Mouse (Mus musculus): ENCODE results near the gene Gm17268. TPM values are rescaled to one million over a fixed set of nuclear protein-coding genes. Genes with fewer than 3 reads are reported as not detected.

The Gm17268 gene
- polyA plus RNA-seq, 1 experiment = not detected

- no peak for TF ChIP-seq CTCF (IDR thresholded peaks at IDR 0.05; ENCODE audit: control insufficient read depth, insufficient read depth, insufficient replicate concordance, low read depth, low read length)
- TF ChIP-seq POLR2A (IDR thresholded peaks at IDR 0.05; ENCODE audit: control insufficient read depth, low read depth, low read length) = no peak
- Histone ChIP-seq H3K27me3 (ENCODE audit: control insufficient read depth, insufficient read depth, low read length) (no peaks in the 10 kb centered on the region), H3K4me3 (ENCODE audit: control insufficient read depth, low read depth, low read length) (no peak overlapping the region), H3K36me3 (ENCODE audit: control insufficient read depth, insufficient read depth, low read length) (no peaks in the 10 kb centered on the region), H3K4me1 (ENCODE audit: control insufficient read depth, insufficient read depth, low read length) (no peaks in the 10 kb centered on the region), H3K27ac (ENCODE audit: control insufficient read depth, insufficient read depth, low read depth, low read length) (no peak overlapping the region)
These were observed 6.2 kb downstream of the Gm17268 start for GRCm38 (mm10) chr11:82032136-82032535.

DNA sequence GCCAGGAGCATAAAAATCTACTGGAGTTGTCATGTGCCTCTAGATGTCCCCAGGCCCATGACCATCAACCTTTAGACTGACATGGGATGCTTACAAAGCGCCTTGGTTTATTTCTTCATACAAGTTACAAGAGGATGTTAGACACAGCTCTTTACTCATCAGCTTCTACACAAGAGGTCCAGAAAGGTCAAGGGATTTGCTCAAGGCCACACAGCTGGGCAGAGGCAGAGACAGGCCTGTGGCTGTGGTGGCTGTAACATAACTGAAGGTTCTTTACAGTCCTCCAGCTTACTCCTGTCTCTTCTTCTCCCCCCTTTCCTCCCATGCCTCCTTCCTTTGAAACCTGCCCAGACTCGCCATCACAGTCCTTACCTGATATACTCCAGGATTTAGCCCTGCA is 8.2 kb downstream of the Gm17268 start:
- no peak for TF ChIP-seq CTCF (IDR thresholded peaks at IDR 0.05; ENCODE audit: control insufficient read depth, insufficient read depth, insufficient replicate concordance, low read depth, low read length)
- no peak for TF ChIP-seq POLR2A (IDR thresholded peaks at IDR 0.05; ENCODE audit: control insufficient read depth, low read depth, low read length)
- Histone ChIP-seq H3K36me3 (ENCODE audit: control insufficient read depth, insufficient read depth, low read length) (no peaks in the 10 kb centered on the region), H3K27me3 (ENCODE audit: control insufficient read depth, insufficient read depth, low read length) (no peaks in the 10 kb centered on the region), H3K4me3 (ENCODE audit: control insufficient read depth, low read depth, low read length) (no peak overlapping the region), H3K4me1 (ENCODE audit: control insufficient read depth, insufficient read depth, low read length) (no peaks in the 10 kb centered on the region), H3K27ac (ENCODE audit: control insufficient read depth, insufficient read depth, low read depth, low read length) (no peak overlapping the region)

GRCm38 (mm10) chr11:82023769-82024168 is 14.6 kb downstream of the Gm17268 start:
- no peaks in the 10 kb centered on the region for H3K27me3 ChIP-seq (ENCODE audit: control insufficient read depth, insufficient read depth, low read length)
- H3K4me1 ChIP-seq (ENCODE audit: control insufficient read depth, insufficient read depth, low read length) = no peaks in the 10 kb centered on the region
- TF ChIP-seq POLR2A (IDR thresholded peaks at IDR 0.05; ENCODE audit: control insufficient read depth, low read depth, low read length) = no peak
- TF ChIP-seq CTCF (IDR thresholded peaks at IDR 0.05; ENCODE audit: control insufficient read depth, insufficient read depth, insufficient replicate concordance, low read depth, low read length) = no peak
- H3K27ac ChIP-seq (ENCODE audit: control insufficient read depth, insufficient read depth, low read depth, low read length) = no peak overlapping the region
- H3K4me3 ChIP-seq (ENCODE audit: control insufficient read depth, low read depth, low read length) = no peak overlapping the region
- H3K36me3 ChIP-seq (ENCODE audit: control insufficient read depth, insufficient read depth, low read length) = no peaks in the 10 kb centered on the region

- TF ChIP-seq POLR2A (IDR thresholded peaks at IDR 0.05; ENCODE audit: control insufficient read depth, low read depth, low read length) = no peak
- no peak for TF ChIP-seq CTCF (IDR thresholded peaks at IDR 0.05; ENCODE audit: control insufficient read depth, insufficient read depth, insufficient replicate concordance, low read depth, low read length)
- Histone ChIP-seq H3K27ac (ENCODE audit: control insufficient read depth, insufficient read depth, low read depth, low read length) (no peak overlapping the region), H3K4me1 (ENCODE audit: control insufficient read depth, insufficient read depth, low read length) (no peaks in the 10 kb centered on the region), H3K4me3 (ENCODE audit: control insufficient read depth, low read depth, low read length) (peak overlapping the region; percentile 3; the same call in 1 of the 2 replicates), H3K27me3 (ENCODE audit: control insufficient read depth, insufficient read depth, low read length) (no peaks in the 10 kb centered on the region), H3K36me3 (ENCODE audit: control insufficient read depth, insufficient read depth, low read length) (no peaks in the 10 kb centered on the region)
These were observed 15.8 kb downstream of the Gm17268 start for GRCm38 (mm10) chr11:82022504-82023056.

- no peaks in the 10 kb centered on the region for H3K36me3 ChIP-seq (ENCODE audit: control insufficient read depth, insufficient read depth, low read length)
These were observed 17.0 kb downstream of the Gm17268 start for GRCm38 (mm10) chr11:82021406-82021805.

DNA sequence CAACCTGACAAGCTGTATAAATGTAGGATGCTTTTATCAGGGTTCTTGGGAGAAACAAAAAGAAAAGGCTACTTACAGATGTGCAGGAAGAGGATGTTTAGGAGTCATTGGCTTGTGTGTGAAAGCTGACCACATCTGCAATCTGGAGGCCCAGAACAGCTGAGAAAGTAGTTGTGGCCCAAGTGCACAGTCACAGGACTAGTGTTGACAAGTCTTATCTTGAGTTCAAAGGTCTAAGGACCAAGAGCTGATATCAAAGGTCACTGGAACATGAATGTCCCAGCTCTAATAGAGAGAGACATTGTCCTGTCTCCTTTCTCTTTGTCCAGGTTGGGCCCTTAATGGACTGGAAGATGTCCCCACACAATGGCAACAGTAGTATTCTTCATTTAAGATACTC is 18.6 kb downstream of the Gm17268 start:
- H3K27me3 ChIP-seq (ENCODE audit: control insufficient read depth, insufficient read depth, low read length) = no peaks in the 10 kb centered on the region
- no peaks in the 10 kb centered on the region for H3K4me1 ChIP-seq (ENCODE audit: control insufficient read depth, insufficient read depth, low read length)
- TF ChIP-seq CTCF (IDR thresholded peaks at IDR 0.05; ENCODE audit: control insufficient read depth, insufficient read depth, insufficient replicate concordance, low read depth, low read length) (no peak), POLR2A (IDR thresholded peaks at IDR 0.05; ENCODE audit: control insufficient read depth, low read depth, low read length) (no peak)
- no peak overlapping the region for H3K27ac ChIP-seq (ENCODE audit: control insufficient read depth, insufficient read depth, low read depth, low read length)
- H3K36me3 ChIP-seq (ENCODE audit: control insufficient read depth, insufficient read depth, low read length) = no peaks in the 10 kb centered on the region
- no peak overlapping the region for H3K4me3 ChIP-seq (ENCODE audit: control insufficient read depth, low read depth, low read length)

More at GRCm38 (mm10) chr11:82021406-82021805, 17.0 kb downstream of the Gm17268 start:
- TF ChIP-seq POLR2A (IDR thresholded peaks at IDR 0.05; ENCODE audit: control insufficient read depth, low read depth, low read length) = no peak
- no peak for TF ChIP-seq CTCF (IDR thresholded peaks at IDR 0.05; ENCODE audit: control insufficient read depth, insufficient read depth, insufficient replicate concordance, low read depth, low read length)
- H3K4me3 ChIP-seq (ENCODE audit: control insufficient read depth, low read depth, low read length) = no peak overlapping the region
- H3K4me1 ChIP-seq (ENCODE audit: control insufficient read depth, insufficient read depth, low read length) = no peaks in the 10 kb centered on the region
- no peak overlapping the region for H3K27ac ChIP-seq (ENCODE audit: control insufficient read depth, insufficient read depth, low read depth, low read length)
- no peaks in the 10 kb centered on the region for H3K27me3 ChIP-seq (ENCODE audit: control insufficient read depth, insufficient read depth, low read length)

DNA sequence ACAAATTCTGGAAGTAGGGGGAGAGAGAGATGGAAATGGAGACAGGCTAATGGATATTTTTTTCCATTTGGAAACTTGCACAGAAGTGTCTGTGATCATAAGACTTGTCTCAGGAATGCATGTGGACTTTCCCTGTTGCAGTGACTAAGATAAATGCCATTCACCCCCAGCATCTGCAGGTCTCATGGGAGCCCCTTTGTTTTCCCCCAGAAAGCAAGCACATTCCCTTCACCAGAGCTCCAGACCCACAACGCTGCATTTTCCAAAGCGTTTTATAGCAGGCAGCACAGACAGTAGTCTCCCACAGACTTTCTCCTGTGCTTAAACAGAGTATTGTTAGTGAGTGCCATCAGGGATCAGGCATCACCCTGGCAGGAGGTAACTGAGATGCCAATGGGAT is 19.0 kb downstream of the Gm17268 start:
- no peaks in the 10 kb centered on the region for H3K27me3 ChIP-seq (ENCODE audit: control insufficient read depth, insufficient read depth, low read length)
- no peak overlapping the region for H3K27ac ChIP-seq (ENCODE audit: control insufficient read depth, insufficient read depth, low read depth, low read length)
- H3K4me3 ChIP-seq (ENCODE audit: control insufficient read depth, low read depth, low read length) = no peak overlapping the region
- TF ChIP-seq CTCF (IDR thresholded peaks at IDR 0.05; ENCODE audit: control insufficient read depth, insufficient read depth, insufficient replicate concordance, low read depth, low read length) (no peak), POLR2A (IDR thresholded peaks at IDR 0.05; ENCODE audit: control insufficient read depth, low read depth, low read length) (no peak)
- no peaks in the 10 kb centered on the region for H3K36me3 ChIP-seq (ENCODE audit: control insufficient read depth, insufficient read depth, low read length)
- H3K4me1 ChIP-seq (ENCODE audit: control insufficient read depth, insufficient read depth, low read length) = no peaks in the 10 kb centered on the region

All from testis, adult 2 months (tissue).